8 mouse cellular contexts compared by ENCODE assay signal in the genomic region with DNA sequence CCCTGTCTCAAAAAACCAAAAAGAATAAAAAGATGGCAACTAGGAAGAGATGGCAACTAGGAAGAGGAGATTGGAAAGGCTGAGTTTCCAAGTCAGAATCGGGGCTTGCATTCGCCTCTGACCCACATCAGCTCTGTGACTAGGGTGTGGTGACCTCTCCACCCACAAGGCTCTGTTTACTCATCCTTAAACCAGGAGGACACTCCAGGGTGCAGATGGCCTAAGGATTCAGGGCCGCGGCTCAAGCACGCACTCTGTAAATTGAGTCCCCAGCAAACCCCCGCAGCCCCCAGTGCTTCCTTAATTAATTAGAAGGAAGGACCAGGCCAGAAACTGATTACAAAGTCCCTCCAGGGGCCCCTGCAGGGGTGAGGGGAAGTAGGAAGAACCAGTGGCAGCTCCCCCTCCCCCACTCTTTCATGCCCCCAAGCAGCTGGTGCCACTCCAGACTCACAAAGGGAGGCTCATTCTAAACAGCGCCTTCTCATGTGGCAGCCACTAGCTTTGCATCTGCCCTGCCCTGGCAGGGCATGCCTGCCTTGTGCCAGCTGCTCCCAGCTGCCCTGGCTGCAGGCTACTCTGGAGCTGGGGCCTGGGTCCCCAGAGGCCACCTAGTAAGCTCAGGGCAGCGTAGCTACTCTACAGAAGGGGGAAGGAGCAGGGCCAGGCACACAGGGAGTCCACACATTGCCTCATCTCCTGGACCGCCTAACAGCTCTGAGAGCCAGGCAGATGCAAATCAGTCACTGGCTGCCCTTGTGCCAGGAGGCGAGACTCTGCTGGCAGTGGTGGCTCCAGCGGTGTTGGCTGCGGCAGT. TPM values are rescaled to one million over a fixed set of nuclear protein-coding genes. Genes with fewer than 3 reads are reported as not detected.
A peak's percentile ranks its signal among the peaks of the same experiment; 100 is the strongest.
DNase-seq lines count a peak whose midpoint lies in the region; ATAC-seq and TF ChIP-seq lines count a peak whose summit lies in the region.

No protein-coding gene starts in this region.

- peak overlapping the region; percentile 25; the same call in 1 of the 2 replicates for H3K9ac ChIP-seq in kidney, embryonic 15.5 days
- H3K9ac ChIP-seq in intestine, embryonic 15.5 days = no peak overlapping the region
- H3K9ac ChIP-seq in lung, embryonic 15.5 days = peak overlapping the region; percentile 35

- no peaks in the 10 kb centered on the region for H3K9me3 ChIP-seq in kidney, embryonic 15.5 days (replicated peaks)
- H3K9me3 ChIP-seq in intestine, embryonic 15.5 days = no peaks in the 10 kb centered on the region
- H3K9me3 ChIP-seq in lung, embryonic 15.5 days = no peaks in the 10 kb centered on the region

- peak overlapping the region; percentile 26; the same call in 1 of the 2 replicates for H3K4me2 ChIP-seq in kidney, embryonic 15.5 days
- H3K4me2 ChIP-seq in intestine, embryonic 15.5 days (replicated peaks) = no peak overlapping the region; the same call in 1 of the 2 replicates
- H3K4me2 ChIP-seq in lung, embryonic 15.5 days = peak overlapping the region; percentile 22

- 24% methylated on average over 12 of the region's 12 CpGs for WGBS in kidney, embryonic 15.5 days
- WGBS in intestine, embryonic 15.5 days = 50% methylated on average over 12 of the region's 12 CpGs
- WGBS in lung, embryonic 15.5 days = 24% methylated on average over 12 of the region's 12 CpGs

- no peaks in the 10 kb centered on the region for H3K27me3 ChIP-seq in kidney, embryonic 15.5 days
- peaks cover 10% of the 10 kb centered on the region; the same call in 1 of the 2 replicates for H3K27me3 ChIP-seq in intestine, embryonic 15.5 days (replicated peaks)
- no peaks in the 10 kb centered on the region for H3K27me3 ChIP-seq in lung, embryonic 15.5 days

- 0 out of 2 replicates have a peak, but pooled peaks have one; percentile 4 for TF ChIP-seq POLR2A in brain, embryonic 14.5 days (IDR thresholded peaks at IDR 0.05; ENCODE audit: borderline replicate concordance, extremely low read depth, insufficient read depth, insufficient read length, poor library complexity, severe bottlenecking)

- no peak for DNase-seq in kidney, adult 8-10 months
- DNase-seq in brain, embryonic 14.5 days (ENCODE audit: low read depth) = peak; percentile 97
- DNase-seq in gastrocnemius, adult 8-10 months (ENCODE audit: low spot score in 2 of 2) = peak; percentile 53 to 71
- DNase-seq in retina, postnatal 7 days (ENCODE audit: low read depth, low spot score) = peak; percentile 61
- no peak for DNase-seq in yolk sac, embryonic 10.5 days (ENCODE audit: low spot score)

- 0 out of 2 replicates have a peak, but pooled peaks have one; percentile 3 for TF ChIP-seq CTCF in brain, embryonic 14.5 days (IDR thresholded peaks at IDR 0.05; ENCODE audit: borderline replicate concordance, extremely low read depth, insufficient read depth, insufficient read length)

- peak; percentile 57 for ATAC-seq in kidney, embryonic 15.5 days (replicated peaks; ENCODE audit: low FRiP score)
- ATAC-seq in intestine, embryonic 15.5 days = peak; percentile 46
- ATAC-seq in lung, embryonic 15.5 days (ENCODE audit: borderline replicate concordance, extremely low read depth, low FRiP score, low TSS enrichment) = peak; percentile 55

- no peaks in the 10 kb centered on the region for H3K36me3 ChIP-seq in kidney, embryonic 15.5 days
- no peaks in the 10 kb centered on the region for H3K36me3 ChIP-seq in intestine, embryonic 15.5 days
- no peaks in the 10 kb centered on the region for H3K36me3 ChIP-seq in lung, embryonic 15.5 days

- H3K4me3 ChIP-seq in kidney, embryonic 15.5 days (replicated peaks) = no peak overlapping the region
- no peak overlapping the region for H3K4me3 ChIP-seq in intestine, embryonic 15.5 days (replicated peaks)
- no peak overlapping the region for H3K4me3 ChIP-seq in lung, embryonic 15.5 days

- peak overlapping the region; percentile 86 for H3K27ac ChIP-seq in kidney, embryonic 15.5 days
- H3K27ac ChIP-seq in intestine, embryonic 15.5 days = peak overlapping the region; percentile 28; the same call in 1 of the 2 replicates
- H3K27ac ChIP-seq in lung, embryonic 15.5 days = peak overlapping the region; percentile 88

- H3K4me1 ChIP-seq in kidney, embryonic 15.5 days = peaks cover 64% of the 10 kb centered on the region
- peaks cover 24% of the 10 kb centered on the region for H3K4me1 ChIP-seq in intestine, embryonic 15.5 days (replicated peaks)
- H3K4me1 ChIP-seq in lung, embryonic 15.5 days = peaks cover 65% of the 10 kb centered on the region

RNA-seq across cellular contexts. Expression of a gene that starts 5.2 kb away (rescaled TPM):
- 16.8 and 19.1 TPM in 2 replicates for polyA plus RNA-seq in kidney, embryonic 15.5 days (2015; fragmentation: Nextera tagmentation; extraction: Ambion mirVana)
- polyA plus RNA-seq in brain, embryonic 14.5 days (2012; rRNA removed) = 67.4 and 92.7 TPM in 2 replicates
- total RNA-seq in gastrocnemius, adult 8-10 months (2022) = 1 to 10 TPM; 2.8 to 5.2 (median 3.9) TPM
- polyA plus RNA-seq in intestine, embryonic 15.5 days (2015; fragmentation: Nextera tagmentation; extraction: Ambion mirVana) = 7.6 and 8.8 TPM in 2 replicates
- 20.5 and 22.8 TPM in 2 replicates for polyA plus RNA-seq in lung, embryonic 15.5 days (2015; fragmentation: Nextera tagmentation; extraction: Ambion mirVana)

Comparison
In these comparisons a context has a peak if more than half of its experiments do, and no peak if none do; other contexts are left out.
1. H3K27ac ChIP-seq: peak in every context shown above with its lines; median percentile 88 in lung, embryonic 15.5 days; 86 in kidney, embryonic 15.5 days; 28 in intestine, embryonic 15.5 days.
2. DNase-seq: peak in brain, embryonic 14.5 days (single experiment), gastrocnemius, adult 8-10 months (2 of 2) and retina, postnatal 7 days (single experiment); none in kidney, adult 8-10 months (0 of 2) and yolk sac, embryonic 10.5 days (single experiment).
3. Peak in every context shown above with its lines, with median percentiles within 50 percentile points of each other: ATAC-seq.